Mouse (Mus musculus): Measurements from ENCODE around the gene Phactr2. TPM values are rescaled to one million over a fixed set of nuclear protein-coding genes. Genes with fewer than 3 reads are reported as not detected.

The Phactr2 gene
- polyA plus RNA-seq, 1 experiment from 2014 or later: 7.2 TPM

DNA sequence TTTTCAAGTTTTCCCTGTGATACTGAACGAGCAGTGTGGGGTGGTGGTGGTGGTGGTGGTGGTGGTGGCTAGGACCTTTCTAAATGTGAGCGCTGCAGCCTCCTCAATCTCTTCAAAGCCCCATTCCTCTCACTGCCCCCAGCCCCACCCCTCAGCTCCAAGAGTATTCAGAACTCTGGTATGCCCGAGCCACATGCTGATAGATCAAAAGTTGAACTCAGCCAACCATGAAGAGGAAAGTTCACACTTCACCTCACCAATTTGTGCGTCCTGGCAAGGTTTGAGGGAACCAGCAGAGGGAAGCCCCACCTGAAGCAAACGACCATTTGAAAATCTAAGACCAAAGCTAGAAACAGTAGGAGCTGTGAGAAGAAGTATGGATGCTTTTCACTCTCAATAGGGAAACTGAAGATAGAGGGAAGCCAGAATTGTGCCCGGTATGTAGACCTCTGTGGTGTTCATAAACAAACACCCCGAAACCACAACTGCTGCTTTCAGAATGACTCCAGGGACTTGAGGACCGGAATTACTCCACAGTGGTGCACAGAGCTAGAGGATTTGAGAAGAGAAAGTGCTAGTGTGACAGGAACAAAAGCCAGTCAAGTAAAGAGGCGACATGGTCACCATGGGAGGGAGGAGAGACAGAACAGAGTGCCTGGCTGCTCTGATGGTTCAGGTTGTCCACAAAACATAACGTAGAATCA, 35.9 kb downstream of the Phactr2 start:
- Histone ChIP-seq H3K27ac (ENCODE audit: low read depth, low read length) (no peak overlapping the region), H3K36me3 (ENCODE audit: control insufficient read depth, insufficient read depth, low read length) (no peaks in the 10 kb centered on the region), H3K4me2 (ENCODE audit: low read length) (no peak overlapping the region), H3K27me3 (replicated peaks; ENCODE audit: control insufficient read depth, insufficient read depth, low read length) (no peaks in the 10 kb centered on the region), H3K4me3 (ENCODE audit: low read depth, low read length) (no peak overlapping the region), H3K9ac (ENCODE audit: low read length) (no peak overlapping the region), H3K4me1 (ENCODE audit: control insufficient read depth, insufficient read depth, low read length) (no peaks in the 10 kb centered on the region), H3K9me3 (replicated peaks; ENCODE audit: control insufficient read depth, low read length) (no peaks in the 10 kb centered on the region)
- no peak for ATAC-seq
- 53% methylated on average over 10 of the region's 10 CpGs for WGBS
- no peak for DNase-seq (ENCODE audit: low spot score)

DNA sequence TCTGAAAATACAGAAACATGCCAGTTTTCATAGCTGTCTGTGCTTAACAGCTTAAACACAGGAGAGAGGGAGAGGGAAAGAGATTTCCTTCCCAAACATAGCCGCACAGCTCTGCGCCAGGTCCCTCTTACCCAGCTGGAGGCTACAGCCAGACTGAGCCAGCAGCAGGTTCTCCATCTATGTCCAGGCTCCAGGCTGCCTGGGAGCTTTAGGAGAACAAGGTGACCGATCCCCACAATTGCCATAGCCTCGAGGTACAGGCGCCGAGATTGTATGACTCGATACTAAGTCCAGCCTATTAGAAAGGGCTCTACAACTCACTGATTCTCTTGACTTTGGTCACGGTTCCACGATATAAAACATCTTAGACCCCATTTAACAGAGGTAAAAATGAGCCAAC, 37.2 kb downstream of the Phactr2 start:
- H3K9me3 ChIP-seq (replicated peaks; ENCODE audit: control insufficient read depth, low read length): no peaks in the 10 kb centered on the region
- ATAC-seq: no peak
- no peak overlapping the region for H3K27ac ChIP-seq (ENCODE audit: low read depth, low read length)
- 88% methylated on average over 9 of the region's 9 CpGs for WGBS
- peaks cover 4% of the 10 kb centered on the region for H3K4me1 ChIP-seq (ENCODE audit: control insufficient read depth, insufficient read depth, low read length)
- H3K9ac ChIP-seq (ENCODE audit: low read length): no peak overlapping the region
- no peaks in the 10 kb centered on the region for H3K36me3 ChIP-seq (ENCODE audit: control insufficient read depth, insufficient read depth, low read length)
- H3K4me2 ChIP-seq (ENCODE audit: low read length): no peak overlapping the region
- no peak overlapping the region for H3K4me3 ChIP-seq (ENCODE audit: low read depth, low read length)
- H3K27me3 ChIP-seq (replicated peaks; ENCODE audit: control insufficient read depth, insufficient read depth, low read length): no peaks in the 10 kb centered on the region
- no peak for DNase-seq (ENCODE audit: low spot score)

DNA sequence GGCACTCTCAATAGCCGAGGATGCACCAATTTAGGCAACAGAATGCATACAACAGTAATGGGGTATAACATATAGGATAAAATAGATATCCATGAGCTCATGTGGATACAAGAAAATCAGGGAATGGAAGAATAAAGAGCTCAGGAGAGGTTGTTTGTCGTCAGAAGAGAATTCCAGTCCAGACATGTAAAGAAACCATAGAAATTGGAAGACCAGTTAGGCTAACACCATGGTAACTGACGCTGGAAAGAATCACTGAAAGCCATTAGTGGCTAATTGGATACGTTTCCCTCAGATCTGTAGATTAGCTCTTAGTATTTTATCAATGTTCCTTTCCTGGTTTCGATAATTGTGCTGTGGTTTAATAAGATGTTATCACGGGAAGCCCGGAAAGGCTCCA, 41.2 kb downstream of the Phactr2 start:
- Histone ChIP-seq H3K4me3 (ENCODE audit: low read depth, low read length) (no peak overlapping the region), H3K27ac (ENCODE audit: low read depth, low read length) (no peak overlapping the region), H3K9ac (ENCODE audit: low read length) (no peak overlapping the region), H3K4me2 (ENCODE audit: low read length) (no peak overlapping the region), H3K27me3 (replicated peaks; ENCODE audit: control insufficient read depth, insufficient read depth, low read length) (no peaks in the 10 kb centered on the region), H3K36me3 (ENCODE audit: control insufficient read depth, insufficient read depth, low read length) (no peaks in the 10 kb centered on the region), H3K4me1 (ENCODE audit: control insufficient read depth, insufficient read depth, low read length) (peaks cover 11% of the 10 kb centered on the region), H3K9me3 (replicated peaks; ENCODE audit: control insufficient read depth, low read length) (no peaks in the 10 kb centered on the region)
- WGBS: 10% methylated on average over 7 of the region's 7 CpGs
- no peak for ATAC-seq
- peak; percentile 56 for DNase-seq (ENCODE audit: low spot score)

DNA sequence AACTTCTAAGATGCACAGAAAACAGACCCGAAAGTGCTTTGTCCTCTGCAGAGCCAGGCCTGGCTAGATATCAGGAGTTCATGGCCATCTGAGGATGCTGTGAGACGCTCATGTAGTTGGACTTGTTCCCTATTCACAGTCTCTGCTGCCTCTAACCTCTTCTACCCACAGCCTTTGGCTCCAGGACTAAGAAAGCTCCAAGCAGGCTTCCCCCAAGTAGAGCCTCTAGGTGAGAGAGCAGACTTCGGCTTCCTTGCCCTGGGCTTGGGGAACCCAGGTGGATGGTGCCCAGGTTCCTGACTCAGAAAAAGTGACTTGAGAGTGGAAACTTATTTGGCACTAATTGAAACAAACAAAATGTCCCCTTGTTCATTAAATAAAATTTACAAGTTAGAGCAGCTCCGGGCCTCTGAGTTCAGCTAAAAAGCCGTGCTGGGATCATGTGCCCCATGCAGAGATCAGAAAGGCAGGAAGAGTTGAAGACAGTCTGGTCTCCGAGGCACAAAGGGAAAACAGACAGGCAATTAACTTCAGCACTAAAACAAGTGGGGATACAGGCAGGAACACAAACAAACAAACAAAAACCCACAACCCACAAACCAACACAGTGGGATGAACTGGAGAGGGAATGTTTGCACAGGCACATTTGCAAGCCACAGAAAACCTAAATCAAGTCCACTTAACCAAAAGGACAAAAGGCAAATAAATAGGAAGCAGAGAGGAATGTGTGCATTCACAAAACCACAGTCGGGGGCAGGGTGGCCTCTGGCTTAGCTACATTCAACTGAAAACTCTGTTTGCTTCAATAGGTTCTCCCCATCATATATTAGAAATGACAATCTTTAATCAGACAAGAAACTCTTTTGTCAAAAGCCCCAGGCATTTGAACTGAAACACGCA, 42.3 kb downstream of the Phactr2 start:
- Histone ChIP-seq H3K4me2 (ENCODE audit: low read length) (no peak overlapping the region), H3K4me3 (ENCODE audit: low read depth, low read length) (no peak overlapping the region), H3K9ac (ENCODE audit: low read length) (0 out of 2 replicates have a peak overlapping the region, but pooled peaks have one; percentile 25), H3K27me3 (replicated peaks; ENCODE audit: control insufficient read depth, insufficient read depth, low read length) (no peaks in the 10 kb centered on the region), H3K27ac (ENCODE audit: low read depth, low read length) (0 out of 2 replicates have a peak overlapping the region, but pooled peaks have one; percentile 9), H3K36me3 (ENCODE audit: control insufficient read depth, insufficient read depth, low read length) (no peaks in the 10 kb centered on the region), H3K4me1 (ENCODE audit: control insufficient read depth, insufficient read depth, low read length) (peaks cover 11% of the 10 kb centered on the region), H3K9me3 (replicated peaks; ENCODE audit: control insufficient read depth, low read length) (no peaks in the 10 kb centered on the region)
- WGBS: 13% methylated on average over 8 of the region's 8 CpGs
- DNase-seq (ENCODE audit: low spot score): no peak
- no peak for ATAC-seq

DNA sequence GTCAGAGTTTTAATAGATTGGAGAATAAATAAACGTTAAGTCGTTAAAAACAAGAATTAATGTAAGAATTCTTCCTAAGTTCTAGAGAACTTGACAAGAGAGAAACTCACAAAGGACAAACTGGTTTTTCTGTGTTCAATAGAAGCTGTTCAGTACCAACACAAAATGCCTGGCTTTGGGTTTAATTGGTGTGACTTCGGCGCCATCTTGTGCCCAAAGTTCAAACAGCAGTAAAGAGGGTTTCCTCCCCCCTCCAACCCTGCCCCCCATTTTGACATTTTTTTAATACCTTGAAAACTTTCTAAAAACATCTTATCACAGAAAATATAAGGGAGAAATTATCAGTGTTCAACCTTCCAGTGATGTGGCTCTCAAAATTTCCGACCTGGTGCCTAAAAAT, 44.4 kb downstream of the Phactr2 start:
- WGBS: 6% methylated on average over 5 of the region's 5 CpGs
- Histone ChIP-seq H3K27me3 (replicated peaks; ENCODE audit: control insufficient read depth, insufficient read depth, low read length) (no peaks in the 10 kb centered on the region), H3K4me3 (ENCODE audit: low read depth, low read length) (no peak overlapping the region)

DNA sequence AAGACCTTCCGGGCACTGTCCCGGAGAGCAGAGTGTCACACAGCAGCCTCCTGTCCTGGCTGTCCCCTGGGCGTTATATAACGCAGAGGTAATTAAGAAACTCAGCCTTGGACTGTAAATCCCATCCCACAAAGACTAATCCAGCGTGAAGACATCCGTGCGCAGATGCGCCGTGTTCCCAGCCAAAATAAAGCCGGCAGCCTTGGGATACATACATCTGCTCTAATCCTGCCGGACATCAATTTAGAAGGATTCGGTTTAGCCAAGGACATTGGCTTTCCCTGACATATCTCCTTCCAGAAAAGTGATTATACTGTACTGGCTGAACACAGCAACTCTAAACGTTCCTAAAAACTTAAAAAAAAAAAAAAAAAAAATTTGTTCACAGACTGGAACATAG, 45.0 kb downstream of the Phactr2 start:
- Histone ChIP-seq H3K36me3 (ENCODE audit: control insufficient read depth, insufficient read depth, low read length) (no peaks in the 10 kb centered on the region), H3K9me3 (replicated peaks; ENCODE audit: control insufficient read depth, low read length) (no peaks in the 10 kb centered on the region), H3K9ac (ENCODE audit: low read length) (peak overlapping the region; percentile 17; the same call in 1 of the 2 replicates), H3K27me3 (replicated peaks; ENCODE audit: control insufficient read depth, insufficient read depth, low read length) (no peaks in the 10 kb centered on the region), H3K4me3 (ENCODE audit: low read depth, low read length) (no peak overlapping the region), H3K4me2 (ENCODE audit: low read length) (peak overlapping the region; percentile 28; the same call in 1 of the 2 replicates), H3K4me1 (ENCODE audit: control insufficient read depth, insufficient read depth, low read length) (peaks cover 11% of the 10 kb centered on the region), H3K27ac (ENCODE audit: low read depth, low read length) (peak overlapping the region; percentile 21; the same call in 1 of the 2 replicates)
- DNase-seq (ENCODE audit: low spot score): peak; percentile 54
- WGBS: 9% methylated on average over 13 of the region's 13 CpGs
- ATAC-seq: peak; percentile 29

More for the DNA sequence above, 44.4 kb downstream of the Phactr2 start:
- no peak overlapping the region for H3K27ac ChIP-seq (ENCODE audit: low read depth, low read length)
- peaks cover 11% of the 10 kb centered on the region for H3K4me1 ChIP-seq (ENCODE audit: control insufficient read depth, insufficient read depth, low read length)
- no peaks in the 10 kb centered on the region for H3K36me3 ChIP-seq (ENCODE audit: control insufficient read depth, insufficient read depth, low read length)
- ATAC-seq (peak; percentile 64), DNase-seq (ENCODE audit: low spot score) (peak; percentile 87)
- H3K4me2 ChIP-seq (ENCODE audit: low read length): no peak overlapping the region
- H3K9me3 ChIP-seq (replicated peaks; ENCODE audit: control insufficient read depth, low read length): no peaks in the 10 kb centered on the region
- no peak overlapping the region for H3K9ac ChIP-seq (ENCODE audit: low read length)

DNA sequence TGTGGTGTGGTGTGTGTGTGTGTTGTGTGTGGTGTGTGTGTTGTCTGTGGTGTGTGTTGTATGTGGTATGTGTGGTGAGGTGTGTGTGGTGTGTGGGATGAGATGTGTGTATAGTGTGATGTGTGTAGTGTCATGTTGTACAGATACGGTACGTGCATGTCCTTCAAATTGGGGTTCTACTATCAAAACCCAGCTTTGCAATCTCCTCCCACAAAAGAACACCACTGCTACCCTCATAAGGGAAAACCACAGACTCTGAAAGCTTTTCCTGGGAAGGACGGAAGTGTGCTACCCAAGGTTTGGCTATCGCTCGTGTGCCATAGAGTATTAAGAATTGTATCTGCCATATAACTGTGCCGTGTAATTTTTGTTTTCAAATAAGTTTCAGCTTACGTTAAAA, 45.7 kb downstream of the Phactr2 start:
- H3K4me3 ChIP-seq (ENCODE audit: low read depth, low read length): no peak overlapping the region
- H3K36me3 ChIP-seq (ENCODE audit: control insufficient read depth, insufficient read depth, low read length): no peaks in the 10 kb centered on the region
- H3K4me1 ChIP-seq (ENCODE audit: control insufficient read depth, insufficient read depth, low read length): peaks cover 11% of the 10 kb centered on the region
- H3K4me2 ChIP-seq (ENCODE audit: low read length): no peak overlapping the region
- peak; percentile 10; the same call in 1 of the 2 replicates for ATAC-seq
- no peaks in the 10 kb centered on the region for H3K27me3 ChIP-seq (replicated peaks; ENCODE audit: control insufficient read depth, insufficient read depth, low read length)
- WGBS: 74% methylated on average over 7 of the region's 7 CpGs
- no peak overlapping the region; the same call in 1 of the 2 replicates for H3K27ac ChIP-seq (ENCODE audit: low read depth, low read length)
- no peaks in the 10 kb centered on the region for H3K9me3 ChIP-seq (replicated peaks; ENCODE audit: control insufficient read depth, low read length)
- no peak overlapping the region for H3K9ac ChIP-seq (ENCODE audit: low read length)
- DNase-seq (ENCODE audit: low spot score): no peak

DNA sequence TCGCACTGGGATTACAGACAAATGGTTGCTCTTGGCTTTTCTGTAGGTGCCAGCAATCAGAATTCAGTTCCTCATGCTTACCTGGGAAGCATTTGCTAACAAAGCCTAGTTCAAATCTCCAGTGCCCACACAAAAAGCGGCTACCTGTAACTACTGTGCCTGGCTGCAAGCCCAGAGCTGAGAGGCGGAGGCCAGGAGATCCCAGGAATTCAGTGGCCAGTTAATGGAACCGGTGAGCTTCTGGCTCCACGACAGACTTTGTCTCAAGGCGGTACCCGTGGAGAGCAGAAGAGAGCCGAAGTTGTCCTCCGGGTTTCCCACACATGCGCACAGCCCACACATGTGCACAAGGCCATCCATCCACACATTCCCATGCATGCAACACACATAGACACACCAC, 46.6 kb downstream of the Phactr2 start:
- no peak overlapping the region for H3K4me3 ChIP-seq (ENCODE audit: low read depth, low read length)
- H3K4me1 ChIP-seq (ENCODE audit: control insufficient read depth, insufficient read depth, low read length): peaks cover 11% of the 10 kb centered on the region
- H3K9ac ChIP-seq (ENCODE audit: low read length): no peak overlapping the region
- H3K4me2 ChIP-seq (ENCODE audit: low read length): no peak overlapping the region
- no peaks in the 10 kb centered on the region for H3K9me3 ChIP-seq (replicated peaks; ENCODE audit: control insufficient read depth, low read length)
- no peaks in the 10 kb centered on the region for H3K27me3 ChIP-seq (replicated peaks; ENCODE audit: control insufficient read depth, insufficient read depth, low read length)
- no peak for DNase-seq (ENCODE audit: low spot score)
- no peak for ATAC-seq
- H3K36me3 ChIP-seq (ENCODE audit: control insufficient read depth, insufficient read depth, low read length): no peaks in the 10 kb centered on the region
- no peak overlapping the region for H3K27ac ChIP-seq (ENCODE audit: low read depth, low read length)
- 46% methylated on average over 10 of the region's 10 CpGs for WGBS

Data from forebrain, embryonic 14.5 days (tissue).